Mouse (Mus musculus): ENCODE measurements around the gene Atp1b1. TPM values are rescaled to one million over a fixed set of nuclear protein-coding genes. Genes with fewer than 3 reads are reported as not detected.

Atp1b1 gene
- polyA plus RNA-seq, 1 experiment from 2014 or later: 6.9 TPM

GRCm38 (mm10) chr1:164458621-164459051, 481 bp upstream of the Atp1b1 start:
- Histone ChIP-seq H3K4me1 (peaks cover 43% of the 10 kb centered on the region), H3K36me3 (replicated peaks) (no peaks in the 10 kb centered on the region), H3K4me3 (peak overlapping the region; percentile 74), H3K27me3 (replicated peaks; ENCODE audit: low read depth, poor library complexity, severe bottlenecking) (peaks cover 82% of the 10 kb centered on the region), H3K9me3 (no peaks in the 10 kb centered on the region), H3K27ac (replicated peaks) (peak overlapping the region; percentile 81)
- WGBS: 3% methylated on average over 22 of the region's 22 CpGs
- no peak for DNase-seq (ENCODE audit: low spot score)

- WGBS: under 1% methylated on average over 76 of the region's 76 CpGs
- peak; percentile 81 for DNase-seq (ENCODE audit: low spot score)
- Histone ChIP-seq H3K9me3 (no peaks in the 10 kb centered on the region), H3K27ac (replicated peaks) (peak overlapping the region; percentile 81), H3K36me3 (replicated peaks) (0 out of 2 replicates have a peak, but pooled peaks cover 5% of the 10 kb centered on the region), H3K4me1 (peaks cover 43% of the 10 kb centered on the region), H3K27me3 (replicated peaks; ENCODE audit: low read depth, poor library complexity, severe bottlenecking) (peaks cover 81% of the 10 kb centered on the region), H3K4me3 (peak overlapping the region; percentile 74)
These were observed 467 bp downstream of the Atp1b1 start for GRCm38 (mm10) chr1:164457531-164458244.

GRCm38 (mm10) chr1:164456731-164457130, 1.4 kb downstream of the Atp1b1 start:
- Histone ChIP-seq H3K27me3 (replicated peaks; ENCODE audit: low read depth, poor library complexity, severe bottlenecking) (peaks cover 71% of the 10 kb centered on the region), H3K36me3 (replicated peaks) (0 out of 2 replicates have a peak, but pooled peaks cover 6% of the 10 kb centered on the region), H3K9me3 (no peaks in the 10 kb centered on the region), H3K4me3 (peak overlapping the region; percentile 74), H3K4me1 (peaks cover 41% of the 10 kb centered on the region), H3K27ac (replicated peaks) (no peak overlapping the region)
- 8% methylated on average over 8 of the region's 8 CpGs for WGBS
- no peak for DNase-seq (ENCODE audit: low spot score)

GRCm38 (mm10) chr1:164456065-164456464, 2.1 kb downstream of the Atp1b1 start:
- Histone ChIP-seq H3K4me1 (peaks cover 39% of the 10 kb centered on the region), H3K27me3 (replicated peaks; ENCODE audit: low read depth, poor library complexity, severe bottlenecking) (peaks cover 64% of the 10 kb centered on the region), H3K36me3 (replicated peaks) (0 out of 2 replicates have a peak, but pooled peaks cover 6% of the 10 kb centered on the region), H3K27ac (replicated peaks) (no peak overlapping the region), H3K4me3 (peak overlapping the region; percentile 74; the same call in 1 of the 2 replicates), H3K9me3 (no peaks in the 10 kb centered on the region)
- no peak for DNase-seq (ENCODE audit: low spot score)
- WGBS: 27% methylated on average over 6 of the region's 6 CpGs

GRCm38 (mm10) chr1:164455614-164456013, 2.5 kb downstream of the Atp1b1 start:
- Histone ChIP-seq H3K9me3 (no peaks in the 10 kb centered on the region), H3K36me3 (replicated peaks) (0 out of 2 replicates have a peak, but pooled peaks cover 6% of the 10 kb centered on the region), H3K27me3 (replicated peaks; ENCODE audit: low read depth, poor library complexity, severe bottlenecking) (peaks cover 60% of the 10 kb centered on the region), H3K27ac (replicated peaks) (no peak overlapping the region), H3K4me3 (0 out of 2 replicates have a peak overlapping the region, but pooled peaks have one; percentile 74), H3K4me1 (peaks cover 39% of the 10 kb centered on the region)
- 76% methylated on average over 7 of the region's 7 CpGs for WGBS
- DNase-seq (ENCODE audit: low spot score): no peak

GRCm38 (mm10) chr1:164454747-164455400, 3.3 kb downstream of the Atp1b1 start:
- 41% methylated on average over 14 of the region's 14 CpGs for WGBS
- Histone ChIP-seq H3K9me3 (no peaks in the 10 kb centered on the region), H3K36me3 (replicated peaks) (0 out of 2 replicates have a peak, but pooled peaks cover 6% of the 10 kb centered on the region), H3K4me3 (peak overlapping the region; percentile 25; the same call in 1 of the 2 replicates), H3K27me3 (replicated peaks; ENCODE audit: low read depth, poor library complexity, severe bottlenecking) (peaks cover 53% of the 10 kb centered on the region), H3K4me1 (peaks cover 39% of the 10 kb centered on the region), H3K27ac (replicated peaks) (no peak overlapping the region)
- DNase-seq (ENCODE audit: low spot score): peak; percentile 53

GRCm38 (mm10) chr1:164453739-164454138, 4.4 kb downstream of the Atp1b1 start:
- Histone ChIP-seq H3K27me3 (replicated peaks; ENCODE audit: low read depth, poor library complexity, severe bottlenecking) (peaks cover 41% of the 10 kb centered on the region), H3K9me3 (no peaks in the 10 kb centered on the region), H3K4me3 (no peak overlapping the region), H3K27ac (replicated peaks) (no peak overlapping the region), H3K36me3 (replicated peaks) (0 out of 2 replicates have a peak, but pooled peaks cover 6% of the 10 kb centered on the region), H3K4me1 (peaks cover 42% of the 10 kb centered on the region)
- 85% methylated on average over 5 of the region's 5 CpGs for WGBS
- DNase-seq (ENCODE audit: low spot score): no peak

- H3K4me1 ChIP-seq: peaks cover 37% of the 10 kb centered on the region
- WGBS: 94% methylated on average over 8 of the region's 8 CpGs
- DNase-seq (ENCODE audit: low spot score): no peak
These were observed 5.0 kb downstream of the Atp1b1 start for GRCm38 (mm10) chr1:164453146-164453545.

GRCm38 (mm10) chr1:164452580-164452979, 5.6 kb downstream of the Atp1b1 start:
- DNase-seq (ENCODE audit: low spot score): no peak
- Histone ChIP-seq H3K9me3 (no peaks in the 10 kb centered on the region), H3K27ac (replicated peaks) (no peak overlapping the region), H3K4me3 (no peak overlapping the region), H3K27me3 (replicated peaks; ENCODE audit: low read depth, poor library complexity, severe bottlenecking) (peaks cover 30% of the 10 kb centered on the region), H3K36me3 (replicated peaks) (0 out of 2 replicates have a peak, but pooled peaks cover 6% of the 10 kb centered on the region), H3K4me1 (peaks cover 34% of the 10 kb centered on the region)
- WGBS: 89% methylated on average over 6 of the region's 6 CpGs

More at GRCm38 (mm10) chr1:164453146-164453545, 5.0 kb downstream of the Atp1b1 start:
- no peaks in the 10 kb centered on the region for H3K9me3 ChIP-seq
- H3K27me3 ChIP-seq (replicated peaks; ENCODE audit: low read depth, poor library complexity, severe bottlenecking): peaks cover 35% of the 10 kb centered on the region
- 0 out of 2 replicates have a peak, but pooled peaks cover 6% of the 10 kb centered on the region for H3K36me3 ChIP-seq (replicated peaks)
- H3K27ac ChIP-seq (replicated peaks): no peak overlapping the region
- H3K4me3 ChIP-seq: no peak overlapping the region

GRCm38 (mm10) chr1:164451346-164451745, 6.8 kb downstream of the Atp1b1 start:
- H3K4me1 ChIP-seq: peaks cover 23% of the 10 kb centered on the region
- H3K36me3 ChIP-seq (replicated peaks): 0 out of 2 replicates have a peak, but pooled peaks cover 6% of the 10 kb centered on the region
- peaks cover 17% of the 10 kb centered on the region for H3K27me3 ChIP-seq (replicated peaks; ENCODE audit: low read depth, poor library complexity, severe bottlenecking)
- no peak for DNase-seq (ENCODE audit: low spot score)
- H3K27ac ChIP-seq (replicated peaks): no peak overlapping the region
- 84% methylated on average over 5 of the region's 5 CpGs for WGBS
- H3K9me3 ChIP-seq: no peaks in the 10 kb centered on the region
- no peak overlapping the region for H3K4me3 ChIP-seq

- H3K4me3 ChIP-seq: no peak overlapping the region
These were observed 7.5 kb downstream of the Atp1b1 start for GRCm38 (mm10) chr1:164450644-164451043.

GRCm38 (mm10) chr1:164450231-164450630, 7.9 kb downstream of the Atp1b1 start:
- 88% methylated on average over 4 of the region's 4 CpGs for WGBS
- no peak for DNase-seq (ENCODE audit: low spot score)
- 0 out of 2 replicates have a peak, but pooled peaks cover 6% of the 10 kb centered on the region for H3K36me3 ChIP-seq (replicated peaks)
- no peaks in the 10 kb centered on the region for H3K9me3 ChIP-seq
- no peak overlapping the region for H3K4me3 ChIP-seq
- peaks cover 15% of the 10 kb centered on the region for H3K4me1 ChIP-seq
- no peak overlapping the region for H3K27ac ChIP-seq (replicated peaks)
- peaks cover 8% of the 10 kb centered on the region for H3K27me3 ChIP-seq (replicated peaks; ENCODE audit: low read depth, poor library complexity, severe bottlenecking)

More at GRCm38 (mm10) chr1:164450644-164451043, 7.5 kb downstream of the Atp1b1 start:
- Histone ChIP-seq H3K27me3 (replicated peaks; ENCODE audit: low read depth, poor library complexity, severe bottlenecking) (peaks cover 10% of the 10 kb centered on the region), H3K9me3 (no peaks in the 10 kb centered on the region), H3K27ac (replicated peaks) (no peak overlapping the region), H3K36me3 (replicated peaks) (0 out of 2 replicates have a peak, but pooled peaks cover 6% of the 10 kb centered on the region), H3K4me1 (peaks cover 16% of the 10 kb centered on the region)
- no peak for DNase-seq (ENCODE audit: low spot score)
- 89% methylated on average over 4 of the region's 4 CpGs for WGBS
